Mouse (Mus musculus): ENCODE measurements around the gene Crtc3. TPM values are rescaled to one million over a fixed set of nuclear protein-coding genes. Genes with fewer than 3 reads are reported as not detected.
A peak's percentile ranks its signal among the peaks of the same experiment; 100 is the strongest.

Gene Crtc3
- polyA plus RNA-seq, 1 experiment from 2014 or later: 21.6 TPM

DNA sequence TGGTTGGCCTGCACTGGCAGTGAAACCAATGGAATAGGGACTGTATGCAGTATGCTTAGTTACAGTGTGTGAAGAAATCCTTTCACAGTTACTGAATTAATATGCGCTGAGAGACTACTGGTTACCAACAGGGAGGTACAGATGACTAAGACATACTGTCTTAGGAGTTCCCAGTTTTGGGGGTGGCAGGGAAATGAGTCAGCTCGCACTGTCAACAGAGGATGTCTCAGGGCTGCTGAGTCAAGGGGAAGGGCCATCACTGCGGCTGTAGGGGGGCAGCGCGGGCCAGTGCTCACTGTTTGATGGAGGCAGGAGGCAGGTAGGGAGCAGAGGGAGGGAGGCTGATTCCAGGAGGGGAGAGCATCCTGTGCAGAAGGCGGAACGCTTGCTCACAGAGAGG, 26.6 kb upstream of the Crtc3 start:
- H3K4me3 ChIP-seq (ENCODE audit: low read depth, low read length): no peak overlapping the region
- H3K4me1 ChIP-seq (ENCODE audit: control insufficient read depth, insufficient read depth, low read length): no peaks in the 10 kb centered on the region
- H3K4me2 ChIP-seq (ENCODE audit: low read depth, low read length): no peak overlapping the region
- H3K9ac ChIP-seq (ENCODE audit: low read depth, low read length): no peak overlapping the region
- H3K27ac ChIP-seq (replicated peaks; ENCODE audit: low read depth, low read length): no peak overlapping the region
- no peaks in the 10 kb centered on the region for H3K27me3 ChIP-seq (replicated peaks; ENCODE audit: control insufficient read depth, insufficient read depth, low read length)
- no peak for ATAC-seq (ENCODE audit: low read depth)
- no peak for DNase-seq (ENCODE audit: low spot score)
- peaks cover 75% of the 10 kb centered on the region for H3K36me3 ChIP-seq (ENCODE audit: control insufficient read depth, insufficient read depth, low read length)
- no peaks in the 10 kb centered on the region for H3K9me3 ChIP-seq (ENCODE audit: control insufficient read depth, low read length)
- 80% methylated on average over 7 of the region's 7 CpGs for WGBS

DNA sequence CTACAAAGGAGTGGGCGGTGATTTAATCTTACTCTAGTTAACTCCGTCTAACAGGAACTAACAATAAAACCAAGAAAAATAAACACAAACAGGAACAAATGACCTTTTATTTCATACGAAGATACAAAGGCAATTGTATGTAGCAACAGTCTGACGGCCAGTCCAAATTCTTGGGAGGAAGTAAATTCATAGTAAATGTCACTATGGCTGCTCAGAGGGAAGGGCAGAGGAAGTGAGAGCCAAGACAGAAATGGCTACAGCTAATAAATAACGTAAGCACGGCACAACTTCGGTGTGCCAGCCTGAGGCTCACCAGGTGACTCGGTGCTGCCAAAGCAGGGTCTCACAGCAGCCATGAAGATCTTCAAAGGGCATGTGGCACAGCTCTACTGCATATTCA, 22.8 kb upstream of the Crtc3 start:
- H3K4me3 ChIP-seq (ENCODE audit: low read depth, low read length): no peak overlapping the region
- 80% methylated on average over 8 of the region's 8 CpGs for WGBS
- no peak overlapping the region for H3K4me2 ChIP-seq (ENCODE audit: low read depth, low read length)
- no peak overlapping the region for H3K9ac ChIP-seq (ENCODE audit: low read depth, low read length)
- no peak for DNase-seq (ENCODE audit: low spot score)
- peaks cover 46% of the 10 kb centered on the region for H3K36me3 ChIP-seq (ENCODE audit: control insufficient read depth, insufficient read depth, low read length)
- H3K9me3 ChIP-seq (ENCODE audit: control insufficient read depth, low read length): no peaks in the 10 kb centered on the region
- H3K27ac ChIP-seq (replicated peaks; ENCODE audit: low read depth, low read length): no peak overlapping the region
- H3K4me1 ChIP-seq (ENCODE audit: control insufficient read depth, insufficient read depth, low read length): no peaks in the 10 kb centered on the region
- ATAC-seq (ENCODE audit: low read depth): no peak
- no peaks in the 10 kb centered on the region for H3K27me3 ChIP-seq (replicated peaks; ENCODE audit: control insufficient read depth, insufficient read depth, low read length)

DNA sequence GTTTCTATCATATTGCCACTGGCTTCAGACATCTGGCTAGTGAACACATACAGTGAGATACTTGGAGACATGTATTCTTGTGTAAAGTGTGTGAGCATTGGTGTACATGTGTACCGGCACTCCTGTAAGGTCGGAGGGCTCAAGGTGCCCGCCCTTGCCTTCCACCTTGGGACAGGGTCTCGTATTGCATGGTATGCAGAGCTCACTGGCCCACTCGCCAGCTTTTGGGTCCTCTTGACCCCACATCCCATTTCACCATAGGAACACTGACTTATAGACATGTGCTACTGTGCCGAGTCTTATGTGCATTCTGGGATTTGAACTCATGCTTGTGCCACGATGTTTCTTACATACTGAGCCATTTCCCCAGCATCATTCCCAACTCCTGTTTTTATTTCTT, 21.7 kb upstream of the Crtc3 start:
- peaks cover 35% of the 10 kb centered on the region for H3K36me3 ChIP-seq (ENCODE audit: control insufficient read depth, insufficient read depth, low read length)
- no peaks in the 10 kb centered on the region for H3K4me1 ChIP-seq (ENCODE audit: control insufficient read depth, insufficient read depth, low read length)
- no peak for ATAC-seq (ENCODE audit: low read depth)
- no peak overlapping the region for H3K9ac ChIP-seq (ENCODE audit: low read depth, low read length)
- WGBS: 85% methylated on average over 7 of the region's 7 CpGs
- no peak overlapping the region for H3K27ac ChIP-seq (replicated peaks; ENCODE audit: low read depth, low read length)
- no peak for DNase-seq (ENCODE audit: low spot score)
- no peaks in the 10 kb centered on the region for H3K9me3 ChIP-seq (ENCODE audit: control insufficient read depth, low read length)
- H3K4me2 ChIP-seq (ENCODE audit: low read depth, low read length): no peak overlapping the region
- no peak overlapping the region for H3K4me3 ChIP-seq (ENCODE audit: low read depth, low read length)
- H3K27me3 ChIP-seq (replicated peaks; ENCODE audit: control insufficient read depth, insufficient read depth, low read length): no peaks in the 10 kb centered on the region

DNA sequence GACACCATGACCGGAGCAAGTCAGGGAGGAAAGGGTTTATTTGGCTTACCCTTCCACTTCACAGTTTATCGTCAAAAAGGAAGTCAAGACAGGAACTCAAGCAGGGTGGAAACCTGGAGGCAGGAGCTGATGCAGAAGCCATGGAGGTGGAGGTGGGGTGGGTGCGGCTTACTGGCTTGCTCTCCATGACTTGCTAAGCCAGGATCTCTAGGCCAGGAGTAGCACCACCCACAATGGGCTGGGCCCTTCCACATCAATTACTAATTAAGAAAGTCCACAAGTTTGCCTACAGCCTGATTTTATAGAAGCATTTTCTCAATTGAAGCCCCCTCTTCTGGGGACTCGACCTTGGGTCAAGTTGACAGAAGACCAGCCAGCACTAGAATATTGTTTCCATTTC, 15.4 kb upstream of the Crtc3 start:
- no peaks in the 10 kb centered on the region for H3K36me3 ChIP-seq (ENCODE audit: control insufficient read depth, insufficient read depth, low read length)
- H3K4me3 ChIP-seq (ENCODE audit: low read depth, low read length): no peak overlapping the region
- H3K27me3 ChIP-seq (replicated peaks; ENCODE audit: control insufficient read depth, insufficient read depth, low read length): no peaks in the 10 kb centered on the region
- no peaks in the 10 kb centered on the region for H3K9me3 ChIP-seq (ENCODE audit: control insufficient read depth, low read length)
- no peak overlapping the region for H3K9ac ChIP-seq (ENCODE audit: low read depth, low read length)
- H3K4me1 ChIP-seq (ENCODE audit: control insufficient read depth, insufficient read depth, low read length): no peaks in the 10 kb centered on the region
- WGBS: 86% methylated on average over 4 of the region's 4 CpGs
- DNase-seq (ENCODE audit: low spot score) (no peak), ATAC-seq (ENCODE audit: low read depth) (no peak)
- H3K4me2 ChIP-seq (ENCODE audit: low read depth, low read length): no peak overlapping the region
- H3K27ac ChIP-seq (replicated peaks; ENCODE audit: low read depth, low read length): no peak overlapping the region

DNA sequence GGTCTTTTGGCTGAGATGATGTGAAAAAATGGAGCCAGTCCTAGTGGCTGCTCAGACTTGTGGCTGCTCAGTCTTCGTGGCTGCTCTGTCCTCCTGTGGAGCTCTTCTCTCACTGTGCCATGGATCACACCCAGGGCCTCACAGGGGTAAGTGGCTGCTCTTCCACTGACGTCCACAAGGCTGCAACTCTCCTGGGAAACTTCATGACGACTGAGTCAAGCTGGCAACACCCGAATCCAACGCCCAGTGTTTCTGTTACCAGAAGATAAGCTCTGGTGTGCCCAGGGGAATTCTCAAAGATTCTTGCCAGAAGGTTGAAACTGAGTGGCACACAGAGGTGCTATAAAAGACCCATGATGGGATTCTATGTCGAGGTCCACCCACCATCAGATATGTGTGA, 13.8 kb upstream of the Crtc3 start:
- Histone ChIP-seq H3K27ac (replicated peaks; ENCODE audit: low read depth, low read length) (no peak overlapping the region), H3K36me3 (ENCODE audit: control insufficient read depth, insufficient read depth, low read length) (no peaks in the 10 kb centered on the region), H3K4me1 (ENCODE audit: control insufficient read depth, insufficient read depth, low read length) (no peaks in the 10 kb centered on the region), H3K9ac (ENCODE audit: low read depth, low read length) (no peak overlapping the region), H3K27me3 (replicated peaks; ENCODE audit: control insufficient read depth, insufficient read depth, low read length) (no peaks in the 10 kb centered on the region), H3K4me2 (ENCODE audit: low read depth, low read length) (no peak overlapping the region), H3K4me3 (ENCODE audit: low read depth, low read length) (no peak overlapping the region), H3K9me3 (ENCODE audit: control insufficient read depth, low read length) (no peaks in the 10 kb centered on the region)
- no peak for ATAC-seq (ENCODE audit: low read depth)
- no peak for DNase-seq (ENCODE audit: low spot score)
- WGBS: 65% methylated on average over 6 of the region's 6 CpGs

DNA sequence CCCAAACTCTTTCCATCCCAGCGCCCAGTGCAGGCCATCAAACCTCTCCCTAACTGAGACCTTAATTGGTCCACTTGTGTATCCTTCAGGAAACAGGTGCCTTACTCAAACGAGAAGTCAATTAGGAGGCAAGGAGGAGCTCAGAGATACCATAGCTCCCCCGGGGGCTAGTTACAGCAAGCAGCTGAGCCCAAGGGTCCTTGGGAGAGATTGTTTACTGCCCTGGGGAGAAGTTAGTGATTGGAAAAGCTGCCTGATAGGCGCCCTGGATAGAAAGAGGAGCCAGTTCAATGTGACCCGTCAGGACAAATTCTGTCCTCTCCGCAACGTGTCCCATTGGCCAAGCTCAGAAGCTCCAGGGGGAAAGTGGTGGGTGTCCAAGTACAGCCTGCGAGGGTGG, 11.0 kb upstream of the Crtc3 start:
- Histone ChIP-seq H3K4me2 (ENCODE audit: low read depth, low read length) (no peak overlapping the region), H3K9me3 (ENCODE audit: control insufficient read depth, low read length) (no peaks in the 10 kb centered on the region), H3K4me1 (ENCODE audit: control insufficient read depth, insufficient read depth, low read length) (no peaks in the 10 kb centered on the region), H3K27ac (replicated peaks; ENCODE audit: low read depth, low read length) (no peak overlapping the region), H3K9ac (ENCODE audit: low read depth, low read length) (no peak overlapping the region), H3K36me3 (ENCODE audit: control insufficient read depth, insufficient read depth, low read length) (no peaks in the 10 kb centered on the region), H3K27me3 (replicated peaks; ENCODE audit: control insufficient read depth, insufficient read depth, low read length) (no peaks in the 10 kb centered on the region), H3K4me3 (ENCODE audit: low read depth, low read length) (no peak overlapping the region)
- 51% methylated on average over 8 of the region's 8 CpGs for WGBS
- ATAC-seq (ENCODE audit: low read depth): peak; percentile 76
- peak; percentile 51 for DNase-seq (ENCODE audit: low spot score)

DNA sequence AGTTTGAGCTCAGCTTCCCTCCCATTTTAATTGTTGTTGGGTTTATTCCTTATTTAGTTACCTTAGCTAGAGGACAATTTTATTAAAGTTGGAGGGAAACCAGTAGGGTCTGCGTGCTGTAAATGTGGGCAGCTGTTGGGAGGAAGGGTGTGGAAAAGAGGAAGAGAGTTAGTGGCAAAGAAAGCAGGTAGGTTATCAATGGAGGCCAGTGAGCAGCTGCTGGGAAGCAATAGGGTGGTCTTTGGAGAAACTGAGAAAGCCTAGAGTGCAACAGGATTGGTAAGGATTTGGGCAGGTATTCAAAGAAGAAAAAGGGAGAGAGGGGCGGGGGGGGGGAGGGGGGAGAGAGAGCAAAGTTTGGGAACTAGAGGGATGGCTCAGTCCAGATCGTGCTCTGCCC, 10.3 kb upstream of the Crtc3 start:
- H3K27me3 ChIP-seq (replicated peaks; ENCODE audit: control insufficient read depth, insufficient read depth, low read length): no peaks in the 10 kb centered on the region
- WGBS: 75% methylated on average over 3 of the region's 3 CpGs
- ATAC-seq (ENCODE audit: low read depth) (no peak), DNase-seq (ENCODE audit: low spot score) (no peak)
- H3K4me2 ChIP-seq (ENCODE audit: low read depth, low read length): no peak overlapping the region
- no peaks in the 10 kb centered on the region for H3K4me1 ChIP-seq (ENCODE audit: control insufficient read depth, insufficient read depth, low read length)
- H3K4me3 ChIP-seq (ENCODE audit: low read depth, low read length): no peak overlapping the region
- H3K9ac ChIP-seq (ENCODE audit: low read depth, low read length): no peak overlapping the region
- H3K9me3 ChIP-seq (ENCODE audit: control insufficient read depth, low read length): no peaks in the 10 kb centered on the region
- H3K36me3 ChIP-seq (ENCODE audit: control insufficient read depth, insufficient read depth, low read length): no peaks in the 10 kb centered on the region
- H3K27ac ChIP-seq (replicated peaks; ENCODE audit: low read depth, low read length): no peak overlapping the region

DNA sequence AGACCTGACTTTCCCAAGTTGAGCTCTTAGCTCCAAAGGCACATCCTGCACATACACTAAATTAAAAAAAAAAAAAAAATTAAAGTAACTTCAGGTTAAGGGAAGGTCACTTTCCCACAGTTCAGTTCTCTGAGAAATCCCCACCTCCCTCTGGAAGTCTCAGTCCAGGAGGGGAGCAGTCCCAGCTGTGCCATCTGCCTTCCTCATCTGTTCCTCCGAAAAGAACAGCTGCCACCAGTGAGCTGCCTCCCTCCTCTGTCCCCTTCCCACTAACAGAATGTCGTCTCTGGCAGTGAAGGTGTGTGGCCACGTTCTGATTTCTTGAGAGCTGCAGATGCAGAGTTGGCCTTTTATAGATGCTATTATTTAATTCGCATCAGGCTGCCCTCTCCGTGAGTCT, 9.2 kb upstream of the Crtc3 start:
- H3K36me3 ChIP-seq (ENCODE audit: control insufficient read depth, insufficient read depth, low read length): no peaks in the 10 kb centered on the region
- H3K4me1 ChIP-seq (ENCODE audit: control insufficient read depth, insufficient read depth, low read length): no peaks in the 10 kb centered on the region
- H3K27me3 ChIP-seq (replicated peaks; ENCODE audit: control insufficient read depth, insufficient read depth, low read length): no peaks in the 10 kb centered on the region
- ATAC-seq (ENCODE audit: low read depth) (no peak; the same call in 1 of the 2 replicates), DNase-seq (ENCODE audit: low spot score) (peak; percentile 41)
- no peak overlapping the region for H3K27ac ChIP-seq (replicated peaks; ENCODE audit: low read depth, low read length)
- H3K4me2 ChIP-seq (ENCODE audit: low read depth, low read length): no peak overlapping the region
- 74% methylated on average over 5 of the region's 5 CpGs for WGBS
- no peak overlapping the region for H3K9ac ChIP-seq (ENCODE audit: low read depth, low read length)
- no peaks in the 10 kb centered on the region for H3K9me3 ChIP-seq (ENCODE audit: control insufficient read depth, low read length)
- no peak overlapping the region for H3K4me3 ChIP-seq (ENCODE audit: low read depth, low read length)

DNA sequence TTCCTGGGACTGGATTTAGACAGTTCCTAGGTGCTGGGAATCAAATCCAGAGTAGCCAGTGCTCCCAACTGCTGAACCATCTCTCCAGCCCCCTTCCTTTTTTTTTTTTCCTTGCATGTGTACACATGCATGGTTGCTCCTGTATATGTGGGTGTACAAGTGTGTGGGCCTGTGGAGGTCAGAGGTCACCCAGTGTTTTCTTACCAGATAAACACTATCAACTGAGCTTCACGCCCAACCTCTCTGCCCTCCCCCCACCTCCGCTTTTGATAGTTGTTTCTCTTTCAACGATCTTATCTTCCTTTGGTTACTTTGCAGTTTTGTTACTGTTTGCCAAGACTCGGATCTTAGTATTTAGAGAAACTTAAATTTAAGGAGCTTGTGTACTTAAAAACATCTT, 8.2 kb upstream of the Crtc3 start:
- Histone ChIP-seq H3K36me3 (ENCODE audit: control insufficient read depth, insufficient read depth, low read length) (no peaks in the 10 kb centered on the region), H3K27me3 (replicated peaks; ENCODE audit: control insufficient read depth, insufficient read depth, low read length) (no peaks in the 10 kb centered on the region), H3K4me3 (ENCODE audit: low read depth, low read length) (no peak overlapping the region), H3K4me2 (ENCODE audit: low read depth, low read length) (no peak overlapping the region), H3K9ac (ENCODE audit: low read depth, low read length) (no peak overlapping the region), H3K27ac (replicated peaks; ENCODE audit: low read depth, low read length) (no peak overlapping the region), H3K9me3 (ENCODE audit: control insufficient read depth, low read length) (no peaks in the 10 kb centered on the region), H3K4me1 (ENCODE audit: control insufficient read depth, insufficient read depth, low read length) (no peaks in the 10 kb centered on the region)
- no peak for ATAC-seq (ENCODE audit: low read depth)
- WGBS: 61% methylated on average over 4 of the region's 4 CpGs
- no peak for DNase-seq (ENCODE audit: low spot score)

All from embryonic facial prominence, embryonic 14.5 days (tissue).